Mouse (Mus musculus) neural tube, embryonic 10.5 days (tissue): ENCODE results near the gene Col12a1.

Experiments used
- DNase-seq: peaks from one replicate; pipeline ENCODE4 v3.0.0-alpha.2; 2017; ENCODE audit warnings: low spot score; ENCODE audit errors: extremely low spot score

Gene Col12a1

DNA sequence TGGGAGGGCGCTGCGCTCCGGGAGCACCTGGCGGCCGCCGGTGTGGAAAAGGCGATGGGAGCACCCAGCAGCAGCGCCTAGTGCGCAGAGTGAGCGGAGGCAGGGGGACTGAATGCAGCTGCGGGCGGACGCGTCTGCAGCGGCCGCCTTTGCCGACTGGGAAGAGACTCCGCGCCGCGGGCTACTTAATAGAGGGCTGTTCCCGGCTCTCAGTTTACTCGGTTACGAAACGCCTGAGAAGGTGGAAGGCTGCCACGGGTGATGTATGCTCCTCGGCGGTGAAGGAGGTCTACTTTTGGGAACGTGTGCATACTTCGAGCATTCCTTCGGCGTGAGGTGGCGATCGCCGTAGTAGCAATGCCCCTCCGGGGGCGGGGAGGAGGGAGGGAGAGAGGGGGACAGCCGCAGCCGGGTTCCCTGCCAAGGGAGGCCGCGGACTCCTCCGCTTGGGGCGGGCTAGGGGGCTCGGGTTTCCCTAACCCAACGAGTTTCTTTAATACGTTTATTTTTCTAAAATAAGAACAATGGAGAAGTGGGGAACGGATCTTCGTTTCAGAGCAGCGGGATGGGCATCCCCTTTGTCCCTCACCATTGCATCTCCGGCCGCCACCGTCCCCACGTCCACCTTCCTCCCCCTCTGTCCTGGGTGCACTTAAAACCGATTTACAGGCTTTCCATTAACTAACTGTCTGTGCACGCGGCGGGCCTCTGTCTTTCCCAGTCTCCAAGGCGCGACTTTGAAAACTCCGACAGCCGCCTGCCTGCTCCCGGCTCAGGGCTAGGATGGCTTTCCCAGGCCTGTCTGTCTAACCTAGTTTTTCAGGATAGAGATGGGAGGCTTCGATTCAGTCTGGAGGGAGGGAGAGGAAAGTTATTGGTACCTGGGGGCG, at the start of gene Col12a1:
Gene Col12a1, minus strand, starts transcription at position 351 of the 890 bp plus-strand sequence.
- DNase-seq = peak; percentile 74

GRCm38 (mm10) chr9:79766991-79767545, 48.4 kb upstream of the Col12a1 start:
- no peak for DNase-seq

DNA sequence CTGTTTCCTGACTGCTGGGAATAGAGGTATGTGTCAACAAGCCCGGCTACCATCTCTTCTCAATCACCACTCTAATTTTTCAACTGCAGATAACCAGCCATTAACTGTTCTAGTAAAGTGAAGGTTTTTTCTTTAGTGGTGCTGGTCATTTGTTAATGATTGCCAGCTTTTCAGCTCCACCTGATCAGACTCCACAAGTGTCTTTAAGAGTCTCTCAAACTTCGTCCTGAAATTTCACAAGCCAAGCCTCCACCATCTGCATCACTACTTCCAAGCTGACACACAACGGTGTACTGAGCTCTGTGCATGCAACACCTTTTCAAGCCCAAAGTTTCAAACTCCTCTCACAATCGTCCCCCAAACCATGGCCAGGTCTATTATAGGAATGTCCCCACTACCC, 46.7 kb upstream of the Col12a1 start:
- DNase-seq = no peak

GRCm38 (mm10) chr9:79762519-79762918, 43.9 kb upstream of the Col12a1 start:
- no peak for DNase-seq

GRCm38 (mm10) chr9:79760076-79760475, 41.4 kb upstream of the Col12a1 start:
- DNase-seq = peak; percentile 51

DNA sequence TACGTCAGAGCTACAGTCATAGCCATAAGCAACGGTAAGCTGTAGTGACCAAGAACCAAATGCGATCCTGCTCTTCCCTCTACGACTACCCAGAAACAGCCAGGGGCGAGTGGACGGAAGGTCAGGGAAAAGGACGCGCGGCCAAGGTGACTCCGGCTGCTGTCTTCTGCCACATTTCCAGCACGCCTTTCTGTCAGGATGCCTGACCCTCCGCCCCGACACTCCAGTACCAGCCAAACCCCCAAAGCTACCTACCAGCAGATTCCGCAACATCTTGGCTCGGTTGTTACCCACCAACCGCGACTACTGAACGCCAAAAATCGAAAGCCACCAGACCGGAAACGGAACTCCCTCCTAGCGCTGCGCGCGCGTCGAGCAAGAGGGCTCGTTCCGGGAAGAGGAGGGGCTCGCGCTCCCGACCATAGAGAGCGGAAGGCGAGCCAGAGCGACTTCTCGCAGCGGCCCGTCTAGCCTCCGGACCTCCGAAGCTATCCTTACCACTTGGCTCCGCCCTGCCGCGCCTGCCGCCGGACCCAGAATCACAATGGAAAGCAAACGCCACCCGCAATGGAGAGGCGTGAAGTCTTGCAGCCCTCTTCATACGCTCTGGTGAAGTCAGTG, 40.9 kb upstream of the Col12a1 start, which contains the start of gene Cox7a2:
Gene Cox7a2, minus strand, starts transcription at position 494 of the 621 bp plus-strand sequence.
- DNase-seq = peak; percentile 94

- no peak for DNase-seq
Measured at GRCm38 (mm10) chr9:79755311-79755710, 36.7 kb upstream of the Col12a1 start.

DNA sequence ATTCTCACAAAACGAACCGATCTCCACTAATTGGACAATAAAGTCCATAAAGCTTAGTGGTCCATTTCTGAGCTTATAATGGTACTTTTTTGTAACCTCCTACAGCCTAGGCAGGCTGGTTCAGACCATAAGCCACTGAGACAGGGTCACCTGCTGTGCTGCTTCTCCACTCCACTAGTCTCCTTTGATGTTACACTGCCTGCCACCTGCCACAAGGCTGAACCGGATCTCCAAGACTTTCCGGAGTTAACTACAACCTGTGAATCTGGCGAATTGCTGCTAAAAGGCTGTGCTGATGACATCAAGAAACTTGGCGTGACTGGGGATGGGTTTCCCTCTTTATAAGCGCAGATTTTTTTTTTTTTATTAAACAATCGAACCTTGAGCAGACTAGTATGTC, 33.2 kb upstream of the Col12a1 start:
- no peak for DNase-seq

GRCm38 (mm10) chr9:79750709-79751108, 32.1 kb upstream of the Col12a1 start:
- no peak for DNase-seq

- no peak for DNase-seq
Measured at GRCm38 (mm10) chr9:79745036-79745435, 26.4 kb upstream of the Col12a1 start.

DNA sequence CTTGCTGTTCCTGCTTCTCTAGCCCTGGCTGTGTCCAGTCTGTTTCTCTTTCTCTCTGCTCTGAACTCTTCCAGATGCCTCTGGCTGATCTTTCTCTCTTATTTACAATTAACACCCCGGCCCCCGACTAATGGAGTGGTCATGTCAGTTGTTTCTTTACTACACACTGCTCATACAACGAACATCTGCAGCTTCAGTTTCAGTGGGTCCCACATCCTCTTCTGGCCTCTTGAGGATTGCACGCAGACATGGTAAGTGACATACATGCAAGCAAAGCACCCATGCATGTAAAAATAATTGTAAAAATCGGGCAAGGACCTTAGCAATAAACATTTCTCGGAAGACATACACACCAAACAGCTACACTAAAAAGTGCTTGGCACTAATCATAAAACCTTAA, 17.0 kb upstream of the Col12a1 start:
- no peak for DNase-seq

GRCm38 (mm10) chr9:79730301-79730700, 11.7 kb upstream of the Col12a1 start:
- no peak for DNase-seq

DNA sequence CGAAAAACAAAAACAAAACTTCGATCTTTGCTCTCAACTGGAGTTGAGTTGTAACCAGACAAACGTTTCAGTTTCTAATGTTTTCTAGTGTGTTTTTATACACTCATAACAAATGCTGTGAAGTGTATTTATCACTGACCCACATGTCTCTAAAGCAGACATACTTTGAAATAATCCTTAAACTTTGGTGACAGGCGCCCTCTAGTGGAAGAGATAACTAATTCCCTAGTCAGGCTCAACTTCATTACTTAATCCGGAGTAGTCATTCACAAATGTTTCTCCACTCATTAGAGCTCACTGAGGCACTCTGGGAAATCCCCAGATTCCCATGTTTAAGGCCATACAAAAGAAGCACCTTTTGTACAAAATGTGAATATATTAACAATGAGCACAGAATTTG, 4.5 kb upstream of the Col12a1 start:
- no peak for DNase-seq

- DNase-seq = peak; percentile 66
Measured at GRCm38 (mm10) chr9:79721056-79721455, 2.4 kb upstream of the Col12a1 start.

GRCm38 (mm10) chr9:79720143-79720542, 1.5 kb upstream of the Col12a1 start:
- DNase-seq = peak; percentile 45

GRCm38 (mm10) chr9:79719451-79719850, 820 bp upstream of the Col12a1 start:
- peak; percentile 66 for DNase-seq

- DNase-seq = peak; percentile 61
Measured at GRCm38 (mm10) chr9:79717836-79718475, 675 bp downstream of the Col12a1 start.

GRCm38 (mm10) chr9:79716909-79717835, 1.5 kb downstream of the Col12a1 start:
- DNase-seq = peak; percentile 65

DNA sequence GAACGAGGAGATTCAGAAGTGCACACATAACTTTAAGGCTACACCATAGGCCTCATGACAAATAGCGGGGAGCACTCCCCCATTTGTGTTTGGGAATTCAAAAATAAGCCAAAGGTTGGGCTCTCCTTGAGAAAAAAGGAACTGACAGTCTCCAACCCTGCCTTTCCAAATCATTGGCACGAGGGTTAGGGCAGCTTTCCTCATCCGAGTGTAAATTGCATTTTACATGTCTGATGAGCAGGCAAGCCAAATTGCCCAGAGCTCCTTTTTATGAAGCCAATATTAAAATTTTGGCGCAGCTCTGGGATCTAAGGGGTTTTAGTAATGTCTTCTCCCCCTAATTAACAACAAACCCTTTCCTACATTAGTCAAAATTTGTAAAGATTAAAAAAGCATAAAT, 2.1 kb downstream of the Col12a1 start:
- peak; percentile 23 for DNase-seq

GRCm38 (mm10) chr9:79714471-79715045, 4.1 kb downstream of the Col12a1 start:
- peak; percentile 37 for DNase-seq
